Mouse (Mus musculus) C2C12 (cell line): ENCODE results near the gene Gm10337.

ENCODE experiments used
- CTCF ChIP-seq: IDR thresholded peaks from one replicate; pipeline ENCODE4 v1.5.1; 2011; ENCODE audit not compliant: control insufficient read depth, insufficient read depth, insufficient read length
- MAX ChIP-seq: IDR thresholded peaks from one replicate; pipeline ENCODE4 v1.6.1; 2011; ENCODE audit warnings: mild to moderate bottlenecking, control low read depth
- MYOD1 ChIP-seq: IDR thresholded peaks from one replicate; pipeline ENCODE4 v1.6.1; 2011; ENCODE audit warnings: low read depth; ENCODE audit not compliant: control insufficient read depth, insufficient read length
- MYOG ChIP-seq: IDR thresholded peaks from one replicate; pipeline ENCODE4 v1.6.1; 2011; ENCODE audit not compliant: control insufficient read depth, insufficient read length; ENCODE audit errors: extremely low read depth
- USF1 ChIP-seq: IDR thresholded peaks from one replicate; pipeline ENCODE4 v1.6.1; 2011; ENCODE audit warnings: low read depth, mild to moderate bottlenecking, control low read depth, moderate library complexity

DNA sequence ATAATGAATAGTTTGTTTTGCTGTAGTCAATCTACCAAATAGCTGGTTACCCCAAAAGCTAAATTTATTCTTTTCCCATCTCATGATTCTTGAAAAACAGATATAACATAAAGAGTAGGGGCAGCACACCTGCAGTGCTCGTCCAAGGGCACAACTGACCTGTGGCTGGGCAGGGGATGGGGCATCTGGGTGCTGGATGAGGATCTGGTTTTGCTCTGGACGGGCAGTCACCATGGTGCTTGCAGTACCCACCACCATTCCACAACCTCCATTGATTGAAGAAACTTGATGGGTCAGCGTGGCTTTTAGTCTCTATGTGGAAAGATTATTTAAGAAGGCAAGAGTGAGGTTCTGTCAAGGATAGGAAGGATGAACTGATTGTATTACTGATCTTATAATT, 42.7 kb downstream of the Gm10337 start:
- no peak for TF ChIP-seq MYOG
- TF ChIP-seq CTCF: no peak
- no peak for TF ChIP-seq USF1
- no peak for TF ChIP-seq MAX
- TF ChIP-seq MYOD1: no peak
